Mouse (Mus musculus) inflammation-experienced regulatory T-cells, adult 6 months (primary cell): ENCODE measurements around the gene Lig4. TPM values are rescaled to one million over a fixed set of nuclear protein-coding genes. Genes with fewer than 3 reads are reported as not detected.

Experiments used
- ATAC-seq: one replicate; pipeline ENCODE4 v1.8.0; 2017
- polyA plus RNA-seq, 3 experiments: library from polyadenylated mRNA; unstranded; fragments of 100-300 nt; shearing (Covaris generic); gene quantifications; one replicate each; pipeline ENCODE4 v1.2.1; 2017

Gene Lig4
- polyA plus RNA-seq, 3 experiments from 2014 or later = 2.8 to 4.3 (median 4.1) TPM

- no peak for ATAC-seq
Measured at GRCm38 (mm10) chr8:9929746-9930445, 47.6 kb downstream of the Lig4 start.

Other genes with a start within 250 kb of the Lig4 start
- gene Fam155a, start 206.5 kb downstream of the Lig4 start, polyA plus RNA-seq = under 1 TPM in 1 of 3 experiments, not detected in 2; 0.13 TPM
- not detected for gene Gm10217, start 113.4 kb downstream of the Lig4 start, polyA plus RNA-seq
- 1 to 10 TPM; 3.4 to 5.9 (median 3.5) TPM for gene Abhd13, start within 50 bp of the Lig4 start, polyA plus RNA-seq
- 10 to 100 TPM in 2 of 3 experiments, 1 to 10 TPM in 1; 8.7 to 21.1 (median 15.6) TPM for gene Tnfsf13b, start 28.8 kb upstream of the Lig4 start, polyA plus RNA-seq
- gene Myo16, start 176.2 kb upstream of the Lig4 start, polyA plus RNA-seq = not detected